Mouse (Mus musculus) kidney, adult 2 months (tissue): ENCODE data around the gene Glrp1.

Experiments
- CTCF ChIP-seq: fragments of 200-500 bp; conservative IDR thresholded peaks from 2 replicates; pipeline ENCODE4 v1.5.1; 2011; ENCODE audit warnings: low read depth, mild to moderate bottlenecking, control low read depth, low read length, moderate library complexity, mixed read lengths; ENCODE audit not compliant: insufficient read depth, insufficient read length
- POLR2A ChIP-seq: fragments of 200-500 bp; IDR thresholded peaks from one replicate; pipeline ENCODE4 v1.6.1; 2011; ENCODE audit warnings: low read depth, low read length, control low read depth

DNA sequence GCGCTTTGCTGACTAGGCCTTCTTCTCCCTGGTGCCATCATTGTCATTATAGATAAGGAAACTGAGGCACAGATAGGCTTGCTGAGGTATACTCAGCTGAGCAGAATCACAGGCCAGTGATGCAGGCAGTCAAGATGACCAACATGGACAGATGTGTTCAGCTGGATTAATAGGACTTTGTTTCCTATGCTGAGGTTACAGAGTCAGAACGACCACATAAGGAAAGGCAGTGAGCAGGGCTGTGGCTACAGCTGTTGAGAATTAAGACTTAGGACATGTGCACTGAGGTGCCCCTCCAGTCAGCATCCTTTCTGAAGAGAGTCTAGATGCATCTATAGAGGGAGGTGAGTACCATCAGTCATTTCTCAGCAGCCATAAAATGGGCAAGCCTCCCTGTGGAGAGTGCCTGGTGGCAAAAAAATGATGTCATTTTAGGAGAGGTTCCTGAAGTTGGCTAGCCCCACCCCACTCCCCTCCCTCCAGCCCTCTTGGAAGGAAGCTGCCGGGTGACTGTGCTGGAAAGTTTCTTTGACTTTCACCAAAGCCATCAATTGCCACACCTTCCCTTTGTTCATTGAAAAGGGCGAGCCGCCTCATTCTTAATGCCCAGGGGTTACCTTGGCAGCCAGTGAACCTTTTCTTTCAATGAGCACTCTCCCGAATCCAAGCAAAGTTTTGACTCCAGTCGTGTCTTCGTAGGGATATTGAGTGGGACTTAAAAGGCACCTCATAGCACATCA lies 43.4 kb downstream of the Glrp1 start:
- no peak for TF ChIP-seq POLR2A
- no peak for TF ChIP-seq CTCF
